In genomic region chr6:39936590-39936989, GRCm38 (mm10) we compare ENCODE assay signal across 32 mouse cellular contexts.
"Had no signal": no experiment of that assay in that cellular context is flagged by ENCODE, and none has a peak within 500 bp of the region (broad histone marks: within the 10 kb centered on the region; RNA-seq: fewer than 3 reads in every experiment).

No protein-coding gene starts in this region.

- H3K4me1 ChIP-seq: limb, embryonic 10.5 days; limb, embryonic 12.5 days; limb, embryonic 13.5 days; limb, embryonic 15.5 days; liver, embryonic 12.5 days; liver, embryonic 13.5 days; liver, embryonic 15.5 days; lung, embryonic 15.5 days; megakaryocyte, embryonic 14.5 days; midbrain, embryonic 10.5 days; midbrain, embryonic 12.5 days; midbrain, embryonic 13.5 days; midbrain, embryonic 15.5 days; neural tube, embryonic 12.5 days had no signal

- H3K9me3 ChIP-seq: limb, embryonic 10.5 days; limb, embryonic 12.5 days; limb, embryonic 13.5 days; limb, embryonic 15.5 days; liver, embryonic 12.5 days; liver, embryonic 13.5 days; liver, embryonic 15.5 days; lung, embryonic 15.5 days; midbrain, embryonic 10.5 days; midbrain, embryonic 12.5 days; midbrain, embryonic 13.5 days; midbrain, embryonic 15.5 days; neural tube, embryonic 12.5 days had no signal

- H3K4me2 ChIP-seq: limb, embryonic 12.5 days; limb, embryonic 13.5 days; limb, embryonic 15.5 days; liver, embryonic 11.5 days; liver, embryonic 12.5 days; liver, embryonic 13.5 days; liver, embryonic 15.5 days; lung, embryonic 14.5 days; lung, embryonic 15.5 days; midbrain, embryonic 12.5 days; midbrain, embryonic 13.5 days; midbrain, embryonic 15.5 days; neural tube, embryonic 12.5 days had no signal

- ATAC-seq: liver, embryonic 12.5 days; liver, postnatal 0 days; lung, postnatal 0 days; midbrain, embryonic 13.5 days; midbrain, embryonic 15.5 days; midbrain, embryonic 16.5 days had no signal

- H3K36me3 ChIP-seq: limb, embryonic 10.5 days; limb, embryonic 12.5 days; limb, embryonic 13.5 days; limb, embryonic 15.5 days; liver, embryonic 12.5 days; liver, embryonic 13.5 days; liver, embryonic 15.5 days; lung, embryonic 15.5 days; midbrain, embryonic 10.5 days; midbrain, embryonic 12.5 days; midbrain, embryonic 13.5 days; midbrain, embryonic 15.5 days; neural tube, embryonic 12.5 days had no signal

- H3K4me3 ChIP-seq: left cerebral cortex, adult 2 months; limb, embryonic 10.5 days; limb, embryonic 12.5 days; limb, embryonic 13.5 days; limb, embryonic 15.5 days; liver, embryonic 12.5 days; liver, embryonic 13.5 days; liver, embryonic 15.5 days; lung, embryonic 15.5 days; megakaryocyte, embryonic 14.5 days; midbrain, embryonic 10.5 days; midbrain, embryonic 12.5 days; midbrain, embryonic 13.5 days; midbrain, embryonic 15.5 days; myocyte; neural tube, embryonic 12.5 days had no signal

- H3K27ac ChIP-seq: left cerebral cortex, adult 2 months; limb, embryonic 10.5 days; limb, embryonic 12.5 days; limb, embryonic 13.5 days; limb, embryonic 15.5 days; liver, embryonic 12.5 days; liver, embryonic 13.5 days; liver, embryonic 14.5 days; liver, embryonic 15.5 days; lung, embryonic 15.5 days; macrophage; midbrain, embryonic 10.5 days; midbrain, embryonic 12.5 days; midbrain, embryonic 13.5 days; midbrain, embryonic 15.5 days; neural tube, embryonic 12.5 days had no signal

- H3K9ac ChIP-seq: limb, embryonic 12.5 days; limb, embryonic 13.5 days; limb, embryonic 15.5 days; liver, embryonic 12.5 days; liver, embryonic 13.5 days; liver, embryonic 14.5 days; liver, embryonic 15.5 days; liver, postnatal 0 days; lung, embryonic 14.5 days; lung, embryonic 15.5 days; midbrain, embryonic 12.5 days; midbrain, embryonic 13.5 days; midbrain, embryonic 15.5 days; neural tube, embryonic 12.5 days had no signal

- H3K27me3 ChIP-seq: limb, embryonic 12.5 days; limb, embryonic 13.5 days; limb, embryonic 15.5 days; liver, embryonic 12.5 days; liver, embryonic 13.5 days; liver, embryonic 15.5 days; lung, embryonic 15.5 days; megakaryocyte, embryonic 14.5 days; midbrain, embryonic 12.5 days; midbrain, embryonic 13.5 days; midbrain, embryonic 15.5 days; neural tube, embryonic 12.5 days had no signal

- DNase-seq: left cerebral cortex, postnatal 4 days; liver; liver, embryonic 13.5 days; liver, postnatal 0 days; lung, adult 18-20 months; lung, adult 2 months; lung, embryonic 14.5 days; lung, postnatal 10 days; lung, postnatal 14 days; lung, postnatal 36 days; lung, postnatal 4 days; midbrain, embryonic 14.5 days had no signal
